Mouse (Mus musculus) hindbrain, embryonic 13.5 days (tissue): ENCODE data around the gene Comp. TPM values are rescaled to one million over a fixed set of nuclear protein-coding genes. Genes with fewer than 3 reads are reported as not detected.
A peak's percentile ranks its signal among the peaks of the same experiment; 100 is the strongest.

Experiments
- ATAC-seq: fragments of 200-750 bp; cut with Nextera tagmentation; 2 replicates; pipeline ENCODE4 v1.8.0; 2017; ENCODE audit warnings: moderate TSS enrichment; ENCODE audit not compliant: low FRiP score
- H3K27ac ChIP-seq: fragments of 300-500 bp; sonication (generic); 2 replicates; pipeline ENCODE4 v1.5.1; 2015; ENCODE audit warnings: inconsistent platforms, mild to moderate bottlenecking, moderate library complexity
- H3K27me3 ChIP-seq: fragments of 300-500 bp; sonication (generic); 2 replicates; pipeline ENCODE4 v1.6.1; 2015; ENCODE audit warnings: mild to moderate bottlenecking, inconsistent platforms
- H3K36me3 ChIP-seq: fragments of 300-500 bp; sonication (generic); 2 replicates; pipeline ENCODE4 v1.6.1; 2015; ENCODE audit warnings: mild to moderate bottlenecking, inconsistent platforms
- H3K4me1 ChIP-seq: fragments of 300-500 bp; sonication (generic); replicated peaks from 2 replicates; pipeline ENCODE4 v1.6.1; 2015; ENCODE audit warnings: inconsistent platforms
- H3K4me2 ChIP-seq: fragments of 300-500 bp; sonication (generic); 2 replicates; pipeline ENCODE4 v1.6.1; 2015; ENCODE audit warnings: inconsistent platforms, mild to moderate bottlenecking, moderate library complexity
- H3K4me3 ChIP-seq: fragments of 300-500 bp; sonication (generic); 2 replicates; pipeline ENCODE4 v1.5.1; 2015; ENCODE audit warnings: mild to moderate bottlenecking, inconsistent platforms
- H3K9ac ChIP-seq: fragments of 300-500 bp; sonication (generic); 2 replicates; pipeline ENCODE4 v1.6.1; 2015; ENCODE audit warnings: mild to moderate bottlenecking, inconsistent platforms
- H3K9me3 ChIP-seq: fragments of 300-500 bp; sonication (generic); 2 replicates; pipeline ENCODE4 v1.6.1; 2016; ENCODE audit warnings: inconsistent platforms
- WGBS: fragments of 180-500 bp; shearing (Covaris S2); methylation state at CpG from one replicate; pipeline ENCODE4 v1.1.7; 2015; 5-methylcytosine and 5-hydroxymethylcytosine counted together
- polyA plus RNA-seq: library from polyadenylated mRNA; unstranded; fragments of >200 nt; fragmentation: Nextera tagmentation; extraction: Ambion mirVana; gene quantifications from 2 replicates; pipeline ENCODE4 v1.2.1, GENCODE M21; 2015

Gene Comp
- polyA plus RNA-seq, 1 experiment from 2014 or later = 0.14 TPM

DNA sequence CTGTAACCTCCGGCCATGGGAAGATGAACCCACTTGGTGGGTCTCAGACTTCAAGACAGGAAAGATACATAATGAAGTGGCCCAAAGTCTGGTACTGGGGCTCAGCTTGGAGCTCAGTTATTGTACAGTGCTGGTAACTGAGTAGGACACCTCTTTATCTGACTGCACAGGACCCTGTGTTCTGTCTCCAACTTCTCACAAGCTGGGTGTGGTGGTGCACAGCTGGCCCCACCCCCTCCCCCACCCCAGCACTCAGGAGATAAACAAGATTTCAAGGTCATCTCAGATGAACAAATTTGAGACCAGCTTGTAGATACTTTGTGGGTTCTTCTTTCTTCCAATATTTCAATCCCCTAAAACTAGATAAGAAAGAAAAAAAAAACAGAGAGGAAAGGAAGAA is 17.2 kb upstream of the Comp start:
- H3K9me3 ChIP-seq = no peaks in the 10 kb centered on the region
- peaks cover 22% of the 10 kb centered on the region for H3K4me1 ChIP-seq
- no peak overlapping the region for H3K9ac ChIP-seq
- H3K36me3 ChIP-seq = no peaks in the 10 kb centered on the region
- ATAC-seq = no peak
- no peak overlapping the region for H3K27ac ChIP-seq
- 92% methylated on average over 1 of the region's 1 CpGs for WGBS
- peaks cover 10% of the 10 kb centered on the region; the same call in 1 of the 2 replicates for H3K27me3 ChIP-seq
- H3K4me2 ChIP-seq = no peak overlapping the region
- H3K4me3 ChIP-seq = no peak overlapping the region

DNA sequence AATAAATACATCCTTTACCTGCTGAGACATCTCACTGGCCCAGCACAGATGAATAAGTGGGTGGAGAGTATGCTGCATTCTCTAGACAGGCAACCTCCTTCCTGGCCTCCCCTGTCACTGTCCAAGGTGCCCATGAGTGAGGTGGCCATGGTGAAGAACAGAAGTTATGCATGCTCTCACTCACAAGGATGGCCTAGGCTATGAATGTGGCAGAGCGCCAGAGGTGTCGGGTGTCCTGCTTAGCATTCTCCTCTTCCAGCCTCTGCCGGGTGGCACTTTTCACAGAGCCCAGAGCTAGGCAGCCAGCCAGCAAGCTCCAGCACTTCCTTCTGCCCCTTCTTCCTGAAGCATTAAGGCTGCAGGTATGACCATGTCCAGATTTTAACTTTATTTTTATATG is 13.9 kb upstream of the Comp start:
- H3K27me3 ChIP-seq = peaks cover 14% of the 10 kb centered on the region; the same call in 1 of the 2 replicates
- no peak overlapping the region for H3K4me3 ChIP-seq
- no peak overlapping the region for H3K4me2 ChIP-seq
- no peak for ATAC-seq
- no peaks in the 10 kb centered on the region for H3K9me3 ChIP-seq
- 48% methylated on average over 3 of the region's 3 CpGs for WGBS
- H3K36me3 ChIP-seq = no peaks in the 10 kb centered on the region
- no peak overlapping the region for H3K9ac ChIP-seq
- no peak overlapping the region for H3K27ac ChIP-seq
- H3K4me1 ChIP-seq = no peaks in the 10 kb centered on the region

DNA sequence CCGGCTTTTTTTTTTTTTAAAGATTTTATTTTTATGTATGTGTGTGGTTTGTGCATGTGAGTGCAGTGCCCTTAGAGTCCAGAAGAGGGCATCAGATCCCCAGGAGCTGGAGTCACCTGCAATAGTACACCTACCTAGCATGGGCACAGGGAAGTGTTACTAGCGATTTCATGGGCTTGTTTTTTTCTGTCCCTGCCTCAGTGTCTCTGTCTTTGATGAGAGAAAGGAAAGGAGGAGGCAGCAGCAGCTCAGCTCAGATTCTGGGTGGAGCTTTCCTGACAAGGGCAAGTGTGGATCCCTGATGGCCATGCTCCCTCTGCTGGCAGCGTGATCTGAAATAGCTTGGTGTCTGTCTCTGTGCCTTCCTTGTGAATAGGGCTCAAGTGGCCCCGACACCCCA is 12.6 kb upstream of the Comp start:
- Histone ChIP-seq H3K27ac (no peak overlapping the region), H3K4me3 (no peak overlapping the region), H3K4me1 (no peaks in the 10 kb centered on the region), H3K9me3 (no peaks in the 10 kb centered on the region), H3K4me2 (no peak overlapping the region), H3K36me3 (no peaks in the 10 kb centered on the region), H3K9ac (no peak overlapping the region), H3K27me3 (peaks cover 18% of the 10 kb centered on the region)
- 41% methylated on average over 4 of the region's 4 CpGs for WGBS
- no peak for ATAC-seq

DNA sequence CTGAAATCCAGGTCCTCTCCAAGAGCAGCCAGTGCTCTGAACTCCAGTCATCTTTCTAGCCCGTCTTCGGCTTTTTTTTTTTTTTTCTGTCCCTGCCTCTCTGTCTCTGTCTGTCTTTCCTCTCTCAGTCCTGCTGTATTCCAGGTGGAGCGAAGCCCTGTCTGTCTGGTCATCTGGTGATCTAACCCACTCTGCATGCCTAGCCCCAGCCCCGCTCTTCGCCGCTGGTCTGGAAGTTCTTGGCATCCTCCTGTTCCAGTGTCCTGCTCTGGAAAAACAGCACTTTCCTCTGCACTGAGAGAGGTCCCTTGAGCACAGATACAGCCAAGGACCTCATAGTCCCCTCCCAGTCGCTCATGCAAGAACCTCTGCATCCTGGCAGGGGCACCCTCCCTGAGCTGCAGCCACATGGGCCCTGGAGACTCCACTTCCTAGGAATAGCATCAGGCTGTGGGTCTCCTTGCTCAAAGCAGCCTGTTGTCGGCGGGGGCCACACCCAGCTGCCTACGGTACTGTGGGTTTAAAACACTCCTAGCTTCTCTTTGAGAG is 11.8 kb upstream of the Comp start:
- Histone ChIP-seq H3K4me2 (no peak overlapping the region), H3K9me3 (no peaks in the 10 kb centered on the region), H3K4me3 (no peak overlapping the region), H3K27ac (no peak overlapping the region), H3K27me3 (peaks cover 22% of the 10 kb centered on the region), H3K4me1 (no peaks in the 10 kb centered on the region), H3K9ac (no peak overlapping the region), H3K36me3 (no peaks in the 10 kb centered on the region)
- no peak for ATAC-seq
- WGBS = 79% methylated on average over 10 of the region's 10 CpGs

DNA sequence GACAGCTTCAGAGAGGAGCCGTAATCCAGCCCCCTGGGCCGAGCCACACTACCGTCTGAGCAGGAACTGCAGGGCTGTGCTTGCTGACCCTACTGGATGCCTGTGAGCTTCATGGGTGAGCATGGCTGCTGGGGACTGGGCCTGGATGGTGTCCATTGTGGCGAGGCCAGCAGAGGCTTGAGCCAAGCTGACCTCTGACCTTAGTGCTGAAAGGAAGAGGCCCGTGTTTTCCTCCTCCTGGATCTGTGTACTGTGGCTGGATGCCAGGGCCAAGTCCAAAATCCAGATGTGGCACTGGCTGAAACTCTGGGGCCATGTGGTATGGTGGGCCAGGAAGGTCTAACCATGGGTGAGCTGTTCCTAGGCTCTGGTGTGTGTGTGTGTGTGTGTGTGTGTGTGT is 9.3 kb upstream of the Comp start:
- Histone ChIP-seq H3K9ac (no peak overlapping the region), H3K9me3 (no peaks in the 10 kb centered on the region), H3K4me2 (no peak overlapping the region), H3K36me3 (no peaks in the 10 kb centered on the region), H3K4me1 (no peaks in the 10 kb centered on the region), H3K27me3 (peaks cover 20% of the 10 kb centered on the region), H3K4me3 (no peak overlapping the region), H3K27ac (no peak overlapping the region)
- peak; percentile 26; the same call in 1 of the 2 replicates for ATAC-seq
- 23% methylated on average over 5 of the region's 5 CpGs for WGBS

DNA sequence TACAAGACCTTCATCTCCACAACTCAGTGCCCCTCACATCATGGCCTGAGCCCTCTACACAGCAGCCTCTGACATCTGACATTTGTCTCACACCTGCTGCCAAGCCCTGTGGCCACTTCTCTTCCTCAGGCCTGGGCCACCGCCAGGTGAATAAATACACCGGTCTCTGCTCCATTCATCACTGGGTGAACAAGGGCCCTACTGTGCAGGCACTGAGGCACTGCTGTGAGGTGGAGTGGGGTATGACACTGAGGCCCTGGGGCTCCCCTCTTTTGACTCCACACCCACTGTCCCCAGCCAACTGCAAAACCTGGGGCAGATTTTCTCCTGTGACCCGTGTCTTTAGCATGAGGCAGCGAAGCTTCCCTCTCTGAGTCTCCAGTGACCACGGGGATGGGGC is 6.8 kb upstream of the Comp start:
- WGBS = 67% methylated on average over 5 of the region's 5 CpGs
- H3K9ac ChIP-seq = no peak overlapping the region
- H3K27ac ChIP-seq = no peak overlapping the region
- H3K4me3 ChIP-seq = no peak overlapping the region
- no peaks in the 10 kb centered on the region for H3K36me3 ChIP-seq
- H3K4me2 ChIP-seq = no peak overlapping the region
- no peaks in the 10 kb centered on the region for H3K9me3 ChIP-seq
- ATAC-seq = no peak
- peaks cover 35% of the 10 kb centered on the region for H3K27me3 ChIP-seq
- no peaks in the 10 kb centered on the region for H3K4me1 ChIP-seq

DNA sequence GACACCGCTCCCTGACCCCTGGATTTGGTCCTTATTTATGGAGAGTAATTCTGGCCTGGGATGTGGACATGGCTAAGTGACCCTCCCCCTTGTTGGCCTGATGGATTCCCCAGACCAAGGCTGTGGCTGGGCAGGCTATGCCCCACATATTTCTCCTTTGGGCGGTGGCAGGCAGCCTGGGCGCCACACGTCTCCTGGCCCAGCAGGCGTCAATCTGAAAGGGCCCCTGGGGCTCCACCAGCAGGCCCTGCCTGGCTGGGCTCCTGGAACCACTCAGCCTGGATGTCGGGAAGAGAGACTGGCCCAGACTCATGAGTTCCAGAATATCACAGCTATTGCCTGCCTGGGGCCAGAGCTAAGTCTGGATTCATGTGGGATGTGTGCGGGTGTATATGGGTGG is 2.9 kb upstream of the Comp start:
- WGBS = 82% methylated on average over 7 of the region's 7 CpGs
- no peaks in the 10 kb centered on the region for H3K9me3 ChIP-seq
- no peak overlapping the region for H3K27ac ChIP-seq
- ATAC-seq = no peak
- no peak overlapping the region for H3K4me2 ChIP-seq
- no peak overlapping the region for H3K9ac ChIP-seq
- H3K4me3 ChIP-seq = no peak overlapping the region
- H3K4me1 ChIP-seq = peaks cover 21% of the 10 kb centered on the region
- H3K36me3 ChIP-seq = no peaks in the 10 kb centered on the region
- H3K27me3 ChIP-seq = peaks cover 69% of the 10 kb centered on the region

DNA sequence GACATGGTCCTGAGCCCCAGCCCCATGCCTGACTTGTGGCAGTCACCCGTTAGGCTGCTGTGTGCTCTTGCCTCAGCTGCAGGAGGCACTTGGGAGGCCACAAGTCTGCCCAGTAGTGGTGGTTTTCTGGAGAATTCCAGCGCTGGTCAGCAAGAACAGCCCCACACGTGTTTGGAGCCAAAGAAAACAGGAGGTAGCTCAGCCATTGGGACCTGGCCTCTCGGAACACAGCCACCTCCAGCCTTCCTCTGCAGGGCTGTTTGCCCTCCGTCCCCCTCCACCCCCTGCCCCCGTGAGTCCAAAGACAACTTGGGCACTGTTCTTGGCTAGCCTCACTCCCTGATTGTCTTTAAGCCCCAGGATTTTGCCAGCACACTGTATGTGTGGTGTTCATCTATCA is 1.4 kb upstream of the Comp start:
- Histone ChIP-seq H3K27ac (no peak overlapping the region), H3K36me3 (no peaks in the 10 kb centered on the region), H3K4me1 (peaks cover 27% of the 10 kb centered on the region), H3K9ac (no peak overlapping the region), H3K27me3 (peaks cover 74% of the 10 kb centered on the region), H3K9me3 (no peaks in the 10 kb centered on the region), H3K4me2 (no peak overlapping the region), H3K4me3 (no peak overlapping the region)
- 36% methylated on average over 6 of the region's 6 CpGs for WGBS
- ATAC-seq = no peak

DNA sequence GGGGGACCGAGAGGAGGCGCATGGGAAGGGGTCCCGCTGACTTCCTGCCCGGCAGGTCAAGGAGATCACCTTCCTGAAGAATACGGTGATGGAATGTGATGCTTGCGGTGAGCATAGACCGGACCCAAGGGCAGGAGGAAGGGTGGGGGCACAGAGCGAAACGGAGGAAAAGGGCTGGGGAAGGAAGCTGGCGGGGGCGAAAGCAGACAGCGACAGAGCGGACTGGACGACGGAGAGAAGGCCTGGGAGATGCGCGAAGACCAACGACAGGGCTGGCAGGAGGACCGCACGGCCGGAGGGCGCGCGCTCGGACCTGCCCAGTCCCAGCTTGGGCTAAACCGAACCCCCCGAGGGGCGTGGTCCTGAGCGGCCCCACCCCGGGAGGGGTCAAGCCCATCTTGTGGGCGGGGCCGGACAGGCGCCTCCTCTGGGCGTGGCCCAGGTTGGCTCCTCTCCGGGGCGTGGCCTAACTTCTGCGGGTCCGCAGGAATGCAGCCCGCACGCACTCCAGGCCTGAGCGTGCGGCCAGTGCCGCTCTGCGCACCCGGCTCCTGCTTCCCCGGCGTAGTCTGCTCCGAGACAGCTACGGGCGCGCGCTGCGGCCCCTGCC is 1.1 kb downstream of the Comp start:
- ATAC-seq = peak; percentile 62
- no peak overlapping the region for H3K9ac ChIP-seq
- no peaks in the 10 kb centered on the region for H3K36me3 ChIP-seq
- no peaks in the 10 kb centered on the region for H3K9me3 ChIP-seq
- H3K4me2 ChIP-seq = peak overlapping the region; percentile 48
- peaks cover 94% of the 10 kb centered on the region for H3K27me3 ChIP-seq
- peaks cover 27% of the 10 kb centered on the region for H3K4me1 ChIP-seq
- peak overlapping the region; percentile 32 for H3K4me3 ChIP-seq
- under 1% methylated on average over 53 of the region's 53 CpGs for WGBS
- no peak overlapping the region for H3K27ac ChIP-seq

DNA sequence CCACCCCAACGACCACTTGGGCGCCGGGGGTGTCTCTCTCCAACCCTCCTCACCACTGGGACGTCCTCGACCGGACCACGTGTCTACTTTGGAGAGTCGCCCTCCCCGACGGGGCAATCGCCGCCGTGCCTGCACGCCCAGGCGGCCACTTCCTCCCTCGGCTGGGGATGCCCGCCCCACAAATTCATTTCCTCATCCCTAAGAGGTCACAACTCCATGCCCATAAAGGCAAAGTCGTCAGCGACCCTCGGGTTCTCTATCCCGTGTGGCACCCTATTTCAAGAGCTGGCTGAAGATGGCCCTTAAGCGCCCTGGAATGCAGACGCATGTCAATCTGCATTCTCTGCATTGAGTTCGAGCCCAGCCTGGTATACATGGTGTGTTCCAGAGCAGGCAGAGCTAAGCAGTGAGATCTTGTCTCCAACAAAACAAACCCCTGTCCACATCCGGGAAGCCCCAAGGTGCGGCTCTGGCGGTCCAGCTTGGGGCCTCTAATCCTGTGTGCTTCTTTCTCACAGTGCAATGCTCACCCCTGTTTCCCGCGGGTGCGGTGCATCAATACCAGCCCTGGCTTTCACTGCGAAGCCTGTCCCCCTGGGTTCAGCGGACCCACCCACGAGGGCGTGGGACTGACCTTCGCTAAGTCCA is 2.0 kb downstream of the Comp start:
- no peak overlapping the region for H3K9ac ChIP-seq
- no peaks in the 10 kb centered on the region for H3K36me3 ChIP-seq
- 8% methylated on average over 35 of the region's 35 CpGs for WGBS
- H3K27ac ChIP-seq = no peak overlapping the region
- peaks cover 98% of the 10 kb centered on the region for H3K27me3 ChIP-seq
- no peaks in the 10 kb centered on the region for H3K9me3 ChIP-seq
- no peak overlapping the region for H3K4me2 ChIP-seq
- no peak for ATAC-seq
- H3K4me3 ChIP-seq = peak overlapping the region; percentile 32; the same call in 1 of the 2 replicates
- peaks cover 27% of the 10 kb centered on the region for H3K4me1 ChIP-seq

DNA sequence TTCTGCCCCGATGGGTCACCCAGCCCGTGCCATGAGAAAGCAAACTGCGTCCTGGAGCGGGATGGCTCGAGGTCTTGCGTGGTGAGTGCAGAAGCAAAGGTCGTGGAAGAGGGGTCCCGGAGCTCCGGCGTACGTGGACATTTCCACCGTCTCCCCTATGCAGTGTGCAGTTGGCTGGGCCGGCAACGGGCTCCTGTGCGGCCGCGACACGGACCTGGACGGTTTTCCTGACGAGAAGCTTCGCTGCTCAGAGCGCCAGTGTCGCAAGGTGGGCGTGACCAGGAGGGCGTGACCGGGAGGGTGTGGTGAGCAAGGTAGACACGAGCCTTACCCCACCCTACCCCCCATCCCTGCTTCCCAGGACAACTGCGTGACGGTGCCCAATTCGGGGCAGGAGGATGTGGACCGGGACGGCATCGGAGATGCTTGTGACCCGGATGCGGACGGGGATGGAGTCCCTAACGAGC is 3.0 kb downstream of the Comp start:
- no peak for ATAC-seq
- Histone ChIP-seq H3K9ac (0 out of 2 replicates have a peak overlapping the region, but pooled peaks have one; percentile 46), H3K9me3 (no peaks in the 10 kb centered on the region), H3K36me3 (no peaks in the 10 kb centered on the region), H3K4me2 (peak overlapping the region; percentile 3; the same call in 1 of the 2 replicates), H3K27ac (no peak overlapping the region), H3K4me1 (peaks cover 27% of the 10 kb centered on the region), H3K27me3 (peaks cover 95% of the 10 kb centered on the region), H3K4me3 (peak overlapping the region; percentile 10; the same call in 1 of the 2 replicates)
- WGBS = 6% methylated on average over 37 of the region's 37 CpGs

DNA sequence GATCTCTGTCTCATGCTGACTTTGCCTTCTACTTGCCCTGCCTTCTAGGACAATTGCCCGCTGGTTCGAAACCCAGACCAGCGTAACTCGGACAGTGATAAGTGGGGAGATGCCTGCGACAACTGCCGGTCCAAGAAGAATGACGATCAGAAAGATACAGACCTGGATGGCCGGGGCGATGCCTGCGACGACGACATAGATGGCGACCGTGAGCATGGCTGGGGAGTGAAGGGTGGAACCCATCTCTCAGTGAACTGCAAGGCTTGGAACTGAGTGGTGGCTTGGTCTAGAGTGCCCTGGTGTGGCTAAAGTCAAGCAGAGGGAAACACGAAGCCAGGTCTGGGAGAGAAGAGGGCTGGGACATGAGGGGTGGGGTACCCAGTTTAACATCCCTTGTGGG is 3.7 kb downstream of the Comp start:
- Histone ChIP-seq H3K4me1 (peaks cover 27% of the 10 kb centered on the region), H3K9ac (no peak overlapping the region), H3K9me3 (no peaks in the 10 kb centered on the region), H3K27ac (no peak overlapping the region), H3K4me2 (no peak overlapping the region), H3K4me3 (no peak overlapping the region), H3K27me3 (peaks cover 93% of the 10 kb centered on the region), H3K36me3 (no peaks in the 10 kb centered on the region)
- ATAC-seq = no peak
- WGBS = 16% methylated on average over 15 of the region's 15 CpGs

DNA sequence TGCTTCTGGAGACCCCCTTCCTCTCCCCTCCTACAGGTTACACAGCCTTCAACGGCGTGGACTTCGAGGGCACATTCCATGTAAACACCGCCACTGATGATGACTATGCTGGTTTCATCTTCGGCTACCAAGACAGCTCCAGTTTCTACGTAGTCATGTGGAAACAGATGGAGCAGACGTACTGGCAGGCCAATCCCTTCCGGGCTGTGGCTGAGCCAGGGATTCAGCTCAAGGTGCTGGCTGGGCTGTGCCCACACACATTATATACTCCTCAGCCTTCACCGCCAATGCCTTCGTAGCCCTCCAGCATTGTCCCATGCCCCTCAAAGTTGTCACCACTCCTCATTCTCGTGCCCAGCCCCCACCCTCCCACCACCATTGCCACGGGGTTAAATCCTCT is 6.7 kb downstream of the Comp start:
- H3K36me3 ChIP-seq = peaks cover 10% of the 10 kb centered on the region
- H3K27ac ChIP-seq = no peak overlapping the region
- ATAC-seq = no peak
- H3K4me1 ChIP-seq = peaks cover 7% of the 10 kb centered on the region
- WGBS = 87% methylated on average over 12 of the region's 12 CpGs
- H3K9me3 ChIP-seq = no peaks in the 10 kb centered on the region
- H3K9ac ChIP-seq = no peak overlapping the region
- no peak overlapping the region for H3K4me3 ChIP-seq
- peaks cover 63% of the 10 kb centered on the region for H3K27me3 ChIP-seq
- no peak overlapping the region for H3K4me2 ChIP-seq
